Mouse (Mus musculus): ENCODE measurements at regions not wholly inside any gene's neighbourhood (a gene's known extent, or its start where the extent isn't known, plus 50 kb on each side); places are given as distances from the start of the nearest gene placed in this dataset.

GRCm38 (mm10) chr9:115361191-115361590, 51.0 kb upstream of the Stt3b start:
- in situ Hi-C loops (cut with MboI; ENCODE audit: low pct_unique_long_range_greater_than_20kb in 1 of 2, low sequenced_read_pairs in 2 of 2, unreplicated experiment in 1 of 2) = loop anchor here in 1 of 2 experiments (5.0 kb wide), 1 partner anchor 34 kb away; no protein-coding TSS in a partner anchor

DNA sequence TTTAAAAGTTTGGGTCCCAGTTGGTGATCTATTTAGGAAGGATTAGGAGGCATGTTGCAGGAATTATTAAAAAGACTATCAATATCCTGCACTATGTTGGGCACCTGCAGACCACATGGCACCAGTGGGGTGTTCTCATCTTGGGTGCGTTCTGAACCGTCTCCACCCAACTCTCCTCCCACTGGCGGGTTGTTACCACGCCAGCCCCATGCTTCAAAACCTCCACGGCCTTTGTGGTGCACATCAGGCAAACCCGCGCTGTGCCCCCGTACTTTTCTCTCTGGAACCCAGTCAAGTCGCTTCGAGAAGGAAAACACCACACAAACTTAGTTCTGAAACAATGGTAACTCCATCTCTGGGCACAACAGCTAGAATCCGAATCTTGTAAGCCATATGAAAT, 51.7 kb upstream of the Stt3b start:
- in situ Hi-C loops (cut with MboI; ENCODE audit: low pct_unique_long_range_greater_than_20kb in 1 of 2, low sequenced_read_pairs in 2 of 2, unreplicated experiment in 1 of 2) = loop anchor here in 1 of 2 experiments (5.0 kb wide), 1 partner anchor 35 kb away; no protein-coding TSS in a partner anchor

GRCm38 (mm10) chr9:115362486-115362885, 52.3 kb upstream of the Stt3b start:
- in situ Hi-C loops (cut with MboI; ENCODE audit: low pct_unique_long_range_greater_than_20kb in 1 of 2, low sequenced_read_pairs in 2 of 2, unreplicated experiment in 1 of 2) = loop anchor here in 1 of 2 experiments (5.0 kb wide), 1 partner anchor 35 kb away; no protein-coding TSS in a partner anchor

GRCm38 (mm10) chr9:115364919-115365861, 55.0 kb upstream of the Stt3b start:
- in situ Hi-C loops (cut with MboI; ENCODE audit: low pct_unique_long_range_greater_than_20kb in 1 of 2, low sequenced_read_pairs in 2 of 2, unreplicated experiment in 1 of 2) = loop anchor here in 1 of 2 experiments (5.0 kb wide), 1 partner anchor 38 kb away; no protein-coding TSS in a partner anchor

DNA sequence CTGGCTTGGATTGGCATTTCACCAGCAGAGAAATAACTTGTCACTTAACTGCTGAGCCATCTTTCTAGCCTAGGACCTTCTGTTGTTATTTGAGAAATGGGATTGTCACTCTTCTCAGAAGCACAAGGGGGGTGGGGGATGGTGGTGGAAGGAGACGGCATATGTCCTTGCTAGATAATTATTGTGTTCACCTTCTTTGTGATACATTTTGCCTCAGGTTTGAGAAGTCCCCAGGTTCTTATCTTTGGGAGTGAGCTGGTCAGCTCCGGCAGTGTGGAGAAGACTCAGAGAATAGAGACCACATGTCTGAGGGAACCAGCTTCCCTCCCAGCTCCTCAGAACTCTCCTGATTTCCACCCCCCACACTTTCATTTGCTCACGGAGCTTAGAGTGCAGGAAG, 57.6 kb upstream of the Stt3b start:
- in situ Hi-C loops (cut with MboI; ENCODE audit: low pct_unique_long_range_greater_than_20kb in 1 of 2, low sequenced_read_pairs in 2 of 2, unreplicated experiment in 1 of 2) = no loop called here

- in situ Hi-C loops (cut with MboI; ENCODE audit: low pct_unique_long_range_greater_than_20kb in 1 of 2, low sequenced_read_pairs in 2 of 2, unreplicated experiment in 1 of 2) = no loop called here
Observed at GRCm38 (mm10) chr9:115380276-115380675, 70.1 kb upstream of the Stt3b start.

- in situ Hi-C loops (cut with MboI; ENCODE audit: low pct_unique_long_range_greater_than_20kb in 1 of 2, low sequenced_read_pairs in 2 of 2, unreplicated experiment in 1 of 2) = no loop called here
Observed at GRCm38 (mm10) chr9:115382824-115383475, 72.7 kb upstream of the Stt3b start.

GRCm38 (mm10) chr9:115383935-115384334, 73.7 kb upstream of the Stt3b start:
- in situ Hi-C loops (cut with MboI; ENCODE audit: low pct_unique_long_range_greater_than_20kb in 1 of 2, low sequenced_read_pairs in 2 of 2, unreplicated experiment in 1 of 2) = no loop called here

DNA sequence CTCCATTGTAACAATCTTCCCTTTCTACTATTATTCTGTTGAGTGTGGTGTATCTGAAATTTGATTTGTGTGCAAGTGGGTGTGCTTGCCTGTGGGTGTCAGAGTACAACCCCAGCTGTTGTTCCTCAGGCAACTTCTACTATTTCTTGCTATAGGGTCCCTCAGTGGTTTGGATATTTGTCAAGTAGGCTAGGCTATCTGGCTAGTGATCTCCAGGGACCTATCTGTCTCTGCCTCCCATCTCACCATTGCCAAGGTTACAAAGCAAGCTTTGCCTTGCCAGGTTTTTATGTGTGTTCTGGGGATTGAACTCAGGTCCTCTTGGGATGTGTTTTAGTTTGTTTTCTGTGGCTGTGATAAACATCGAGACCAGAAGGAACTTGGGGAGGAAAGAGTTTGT, 74.1 kb upstream of the Stt3b start:
- in situ Hi-C loops (cut with MboI; ENCODE audit: low pct_unique_long_range_greater_than_20kb in 1 of 2, low sequenced_read_pairs in 2 of 2, unreplicated experiment in 1 of 2) = no loop called here

DNA sequence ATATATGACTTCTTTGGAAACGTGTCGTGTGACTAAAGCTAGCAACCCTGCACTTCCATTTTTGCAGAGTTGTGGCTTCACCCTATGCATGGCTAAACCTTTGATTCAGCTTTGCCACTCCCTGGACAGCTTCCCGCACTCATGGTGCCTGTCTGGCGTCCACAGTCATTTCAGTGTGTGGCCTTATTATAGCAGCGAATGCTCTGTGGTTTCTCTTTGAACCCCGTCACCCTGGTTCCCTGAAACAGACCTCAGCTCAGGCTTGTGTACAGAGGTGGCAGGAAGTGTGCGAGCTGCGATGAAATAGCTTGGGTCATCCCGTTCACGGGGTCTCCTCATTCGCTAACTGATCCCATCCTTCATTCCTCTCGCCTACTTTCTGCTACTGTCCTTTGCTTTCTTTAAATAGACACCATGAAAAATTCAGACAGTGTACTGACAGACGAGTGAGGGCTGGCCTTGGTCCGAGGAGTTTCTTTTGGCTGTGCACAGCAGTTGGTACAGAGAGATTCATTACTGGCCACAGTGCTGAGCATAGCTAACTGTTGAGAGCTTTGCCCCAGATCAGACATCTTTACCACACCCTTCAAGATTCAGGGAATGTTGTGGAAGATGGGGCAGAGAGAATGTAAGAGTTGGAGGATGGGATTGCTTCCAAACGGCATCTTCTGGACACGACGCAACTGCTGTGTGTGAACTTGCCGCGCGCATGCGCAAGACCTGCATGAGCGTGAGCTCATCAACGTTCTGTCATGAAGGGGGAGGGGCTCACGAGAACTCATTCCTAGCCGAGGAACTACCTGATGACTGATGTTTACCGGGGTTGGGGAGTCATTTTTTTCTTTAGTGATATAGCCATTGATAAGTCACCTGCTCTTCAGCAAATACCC, 77.5 kb upstream of the Stt3b start:
- in situ Hi-C loops (cut with MboI; ENCODE audit: low pct_unique_long_range_greater_than_20kb in 1 of 2, low sequenced_read_pairs in 2 of 2, unreplicated experiment in 1 of 2) = no loop called here

DNA sequence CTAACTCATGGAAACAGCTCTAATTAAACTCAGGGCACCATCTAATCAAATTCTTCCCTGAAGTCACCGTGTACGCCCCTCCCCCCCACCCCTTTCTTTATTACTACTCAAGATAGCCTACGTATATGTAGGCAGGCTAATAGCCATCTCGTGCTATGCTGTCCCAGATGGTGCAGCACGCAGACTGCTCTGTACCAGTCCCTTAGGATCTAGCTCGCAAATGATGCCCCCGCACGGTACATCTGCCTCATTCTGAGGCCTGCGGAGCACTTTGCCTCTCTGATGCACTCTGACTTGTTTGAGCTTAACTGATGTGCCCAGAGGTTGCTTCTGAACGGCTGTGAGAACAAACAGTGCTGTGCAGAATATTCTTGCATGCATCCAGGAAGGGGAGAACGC, 78.1 kb upstream of the Stt3b start:
- in situ Hi-C loops (cut with MboI; ENCODE audit: low pct_unique_long_range_greater_than_20kb in 1 of 2, low sequenced_read_pairs in 2 of 2, unreplicated experiment in 1 of 2) = no loop called here

GRCm38 (mm10) chr9:115389082-115389481, 78.9 kb upstream of the Stt3b start:
- in situ Hi-C loops (cut with MboI; ENCODE audit: low pct_unique_long_range_greater_than_20kb in 1 of 2, low sequenced_read_pairs in 2 of 2, unreplicated experiment in 1 of 2) = no loop called here

GRCm38 (mm10) chr9:115390880-115391281, 80.7 kb upstream of the Stt3b start:
- in situ Hi-C loops (cut with MboI; ENCODE audit: low pct_unique_long_range_greater_than_20kb in 1 of 2, low sequenced_read_pairs in 2 of 2, unreplicated experiment in 1 of 2) = no loop called here

DNA sequence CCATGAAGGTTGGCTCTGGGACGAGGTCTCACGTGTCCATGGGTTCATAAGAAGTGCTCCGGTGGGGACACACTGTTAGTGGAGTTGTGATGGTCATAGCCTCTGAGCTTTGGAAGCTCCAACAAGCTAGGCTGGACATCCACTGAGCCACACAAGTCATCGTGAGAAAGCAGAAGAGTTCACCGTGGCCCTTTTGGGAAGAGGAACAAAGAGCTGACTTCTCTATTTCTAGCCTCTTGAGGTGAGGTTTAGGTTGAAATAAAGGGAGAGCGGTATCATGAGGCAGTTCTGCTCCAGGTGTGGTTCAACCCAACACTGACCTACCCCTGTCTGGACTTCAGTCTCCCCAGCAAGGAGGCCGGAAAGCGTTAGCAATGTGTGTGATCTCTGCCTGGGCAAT, 85.3 kb upstream of the Stt3b start:
- in situ Hi-C loops (cut with MboI; ENCODE audit: low pct_unique_long_range_greater_than_20kb in 1 of 2, low sequenced_read_pairs in 2 of 2, unreplicated experiment in 1 of 2) = no loop called here

DNA sequence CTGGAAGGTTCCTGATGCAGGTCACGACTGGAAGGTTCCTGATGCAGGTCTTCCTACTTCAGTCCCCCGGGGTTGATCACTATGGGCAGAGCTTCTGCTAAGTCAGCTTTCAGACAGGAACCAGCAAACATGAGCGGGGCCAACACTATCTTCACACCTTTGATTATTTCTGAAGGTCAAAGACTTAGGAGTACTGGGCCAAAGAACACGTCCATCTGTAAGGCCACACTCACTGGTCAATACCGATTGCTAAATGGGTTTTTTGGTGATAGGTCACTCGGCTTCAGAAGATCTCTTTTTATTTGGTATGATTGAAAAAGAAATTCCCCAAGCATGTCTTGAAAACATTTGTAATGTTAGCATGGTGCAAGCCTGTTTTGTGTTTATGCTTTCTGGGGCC, 90.2 kb upstream of the Stt3b start:
- in situ Hi-C loops (cut with MboI; ENCODE audit: low pct_unique_long_range_greater_than_20kb in 1 of 2, low sequenced_read_pairs in 2 of 2, unreplicated experiment in 1 of 2) = no loop called here

DNA sequence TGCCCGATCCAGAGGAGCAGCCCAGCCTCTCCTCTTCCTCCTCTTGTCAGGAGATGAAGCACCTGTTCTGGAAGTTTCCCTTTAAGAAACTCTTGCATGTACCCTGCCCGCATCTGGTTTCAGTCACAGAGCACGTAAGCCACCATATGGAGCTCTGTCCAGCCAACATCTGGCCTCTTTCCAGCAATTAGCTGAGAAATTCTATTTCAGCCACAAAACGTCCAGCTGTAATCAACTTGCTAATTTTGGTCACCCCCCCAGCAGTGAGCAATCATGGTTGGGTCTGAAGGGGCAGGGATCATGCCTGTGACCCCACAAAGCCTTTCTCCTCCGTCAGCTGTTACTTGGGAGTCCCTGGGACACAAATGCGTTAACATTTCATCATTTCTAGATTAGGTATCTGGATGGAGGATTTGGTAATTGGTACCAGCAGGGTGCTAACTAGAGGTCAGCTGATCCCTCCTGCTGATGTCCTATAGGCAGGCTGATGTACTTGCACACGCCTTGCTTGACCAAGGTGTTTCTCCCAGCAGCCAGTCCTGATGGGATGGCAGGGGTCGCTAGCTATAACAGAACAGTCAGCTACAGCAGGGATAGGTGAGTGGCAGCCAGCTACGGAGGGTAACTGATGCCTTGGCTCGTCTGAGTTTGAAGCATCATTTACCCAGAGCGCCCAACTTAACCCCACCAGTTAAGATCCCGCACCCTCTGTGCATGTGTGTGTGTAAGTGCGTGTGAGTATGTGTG, 91.4 kb upstream of the Stt3b start:
- in situ Hi-C loops (cut with MboI; ENCODE audit: low pct_unique_long_range_greater_than_20kb in 1 of 2, low sequenced_read_pairs in 2 of 2, unreplicated experiment in 1 of 2) = no loop called here

DNA sequence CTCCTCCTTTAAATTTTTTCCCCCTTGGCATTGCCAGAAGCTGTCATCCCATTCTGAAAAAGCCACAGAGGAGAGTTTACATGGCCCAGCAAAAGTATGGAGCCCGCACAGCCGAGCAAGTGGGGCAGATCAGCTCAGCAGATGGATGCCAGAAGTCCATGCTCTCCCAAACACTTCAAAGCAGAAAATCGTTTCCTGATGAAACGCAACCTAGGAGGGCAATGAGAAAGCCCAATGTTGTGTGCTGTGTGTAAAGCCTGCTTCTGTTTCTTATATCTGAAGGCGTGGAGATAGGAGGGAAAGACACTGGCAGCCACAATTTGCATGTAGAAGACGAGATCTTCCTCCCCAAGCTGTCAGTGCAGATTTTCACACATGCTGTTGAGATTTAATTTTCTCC, 92.4 kb upstream of the Stt3b start:
- in situ Hi-C loops (cut with MboI; ENCODE audit: low pct_unique_long_range_greater_than_20kb in 1 of 2, low sequenced_read_pairs in 2 of 2, unreplicated experiment in 1 of 2) = no loop called here

DNA sequence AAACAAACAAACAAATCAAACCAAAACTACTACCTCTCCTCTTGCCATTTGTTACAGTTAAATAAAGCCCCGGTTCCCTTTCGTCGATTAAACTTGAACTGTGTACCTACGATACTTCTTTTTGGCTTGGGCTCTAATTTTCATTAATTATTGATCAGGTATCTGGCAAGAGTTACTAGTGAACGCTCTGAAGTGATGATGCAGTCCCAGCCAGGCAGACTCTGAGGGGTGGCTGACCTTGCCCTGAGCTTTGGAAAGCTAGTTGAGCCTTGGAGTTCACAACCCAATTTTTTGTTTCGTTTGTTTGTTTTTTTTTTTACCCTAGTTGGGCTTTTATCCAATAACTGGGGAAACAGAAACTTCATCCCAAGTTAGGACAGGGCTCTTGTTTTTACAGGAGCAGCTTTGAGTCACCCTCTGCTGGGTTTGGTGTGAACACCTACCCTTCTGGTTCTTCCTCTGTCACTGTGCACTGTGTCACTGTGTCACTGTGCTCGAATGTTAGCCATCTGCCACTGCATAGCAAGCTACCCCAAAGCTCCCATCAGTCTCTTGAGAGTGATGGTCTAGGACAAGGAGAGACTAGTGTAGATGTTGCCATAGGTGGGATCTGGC, 93.2 kb upstream of the Stt3b start:
- in situ Hi-C loops (cut with MboI; ENCODE audit: low pct_unique_long_range_greater_than_20kb in 1 of 2, low sequenced_read_pairs in 2 of 2, unreplicated experiment in 1 of 2) = no loop called here

Measured in mouse embryonic stem cell (cell line).